Mouse (Mus musculus) lung, postnatal 36 days (tissue): ENCODE results near the gene Slc25a22.
A peak's percentile ranks its signal among the peaks of the same experiment; 100 is the strongest.

Experiments used
- DNase-seq: peaks from one replicate; pipeline ENCODE4 v3.0.0; 2022; ENCODE audit warnings: mixed read lengths

Slc25a22 gene

GRCm38 (mm10) chr7:141437178-141438120 is at the start of gene Slc25a22:
Gene Slc25a22, minus strand, starts transcription at chr7:141437892.
- peak; percentile 90 for DNase-seq

- no peak for DNase-seq
Measured at GRCm38 (mm10) chr7:141487141-141487540, 49.4 kb upstream of the Slc25a22 start.

DNA sequence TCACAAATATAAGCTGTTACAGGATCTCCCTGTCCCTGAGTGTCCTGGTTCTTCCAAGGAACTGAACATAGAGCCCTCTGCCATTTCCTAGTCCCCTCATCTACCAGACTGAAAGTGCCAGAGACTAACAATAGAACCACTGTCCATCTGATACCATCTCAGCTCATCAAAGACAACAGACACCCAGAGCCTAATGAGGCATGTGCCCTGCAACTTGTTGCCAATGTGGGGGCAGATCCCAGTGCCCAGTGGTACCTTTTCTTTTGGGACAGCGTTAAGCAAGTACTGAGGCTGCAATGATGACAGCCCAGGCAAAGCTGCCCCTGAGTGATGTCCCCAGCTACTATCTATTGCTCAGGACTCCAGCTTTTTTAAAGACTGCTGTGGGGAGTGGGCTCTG is 48.5 kb upstream of the Slc25a22 start:
- DNase-seq: no peak

DNA sequence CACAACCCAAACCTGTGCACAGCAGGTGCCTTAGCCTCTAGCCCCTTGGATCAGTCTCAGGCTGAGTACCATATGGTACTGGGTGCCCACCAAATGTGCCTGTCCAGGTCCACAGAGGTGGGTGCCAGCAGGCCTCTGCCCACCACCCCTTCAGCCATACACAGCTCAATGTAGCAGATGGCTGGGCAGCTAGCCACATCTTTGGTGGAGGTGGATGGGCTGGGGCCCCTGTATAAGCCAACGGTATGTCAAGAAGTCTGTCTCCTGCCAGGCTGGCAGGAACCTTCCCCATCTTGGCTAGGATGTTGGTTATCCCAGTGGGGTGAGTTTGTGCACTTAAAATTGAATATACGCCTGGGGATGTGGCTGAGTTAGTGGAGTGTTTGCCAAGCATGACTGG is 47.9 kb upstream of the Slc25a22 start:
- DNase-seq: no peak

DNA sequence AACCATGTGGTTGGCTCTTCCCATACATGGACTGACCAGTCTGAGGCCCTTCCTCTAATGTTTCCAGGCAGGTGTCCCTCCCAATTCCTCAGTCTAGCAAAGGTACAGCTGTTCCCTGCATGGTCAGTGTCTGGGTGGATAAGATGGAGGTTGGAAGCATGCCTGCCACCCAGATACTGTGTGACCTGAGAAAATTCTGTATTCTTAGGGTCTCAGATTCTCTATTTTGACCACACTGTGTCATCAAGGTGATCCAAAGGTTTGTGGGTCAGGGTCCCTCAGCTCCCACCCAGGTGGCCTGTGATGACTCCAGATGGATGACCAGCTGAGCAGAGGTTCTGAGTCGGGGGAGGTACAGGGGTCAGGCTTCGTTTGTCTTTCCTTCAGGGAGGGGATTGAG is 47.5 kb upstream of the Slc25a22 start:
- DNase-seq: no peak

DNA sequence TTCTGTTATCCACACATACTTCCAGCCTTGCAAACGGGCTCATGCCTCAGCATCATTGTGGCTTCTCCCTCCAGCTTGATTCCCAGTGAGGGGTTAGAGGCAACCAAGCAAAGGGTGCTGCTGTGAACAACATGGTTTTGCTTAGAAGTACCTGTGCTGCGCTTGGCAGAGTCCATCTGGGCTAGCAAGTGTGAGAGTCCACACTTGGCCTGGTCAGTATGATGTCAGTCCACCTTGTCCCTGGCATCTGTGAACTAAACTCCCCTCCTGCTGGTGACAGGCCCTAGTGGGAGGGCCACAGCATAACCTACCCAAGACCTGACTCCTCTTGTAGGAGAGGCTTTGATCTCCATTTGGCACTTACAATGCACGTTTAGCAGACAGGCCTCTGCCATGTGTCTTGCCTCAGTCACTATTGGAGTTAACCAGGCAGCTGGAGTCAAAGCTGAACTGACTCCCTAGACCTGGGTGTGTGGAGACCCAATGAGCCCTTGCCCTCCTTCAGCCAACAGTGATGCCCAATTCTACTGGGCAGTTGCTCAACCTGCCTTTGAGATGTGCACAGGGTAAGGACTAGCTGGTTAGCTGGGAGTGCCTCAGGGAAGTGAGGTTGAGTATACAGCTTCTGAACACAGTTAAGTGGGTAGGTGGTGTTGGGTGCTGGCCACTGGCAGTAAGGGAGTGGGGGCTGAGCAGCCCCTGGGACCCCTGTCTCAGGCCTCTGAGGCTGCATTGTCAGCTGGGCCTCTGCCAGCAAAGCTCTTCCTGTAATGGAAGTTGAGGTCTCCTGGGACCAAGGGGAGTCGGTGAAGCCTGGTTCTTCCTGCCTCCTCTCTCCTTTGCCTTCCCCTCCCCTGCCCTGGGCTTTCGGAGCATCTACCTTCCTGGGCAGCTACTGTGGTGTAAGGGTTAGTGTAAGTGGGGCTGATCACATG is 46.8 kb upstream of the Slc25a22 start:
- DNase-seq: no peak

GRCm38 (mm10) chr7:141483114-141483653 is 45.5 kb upstream of the Slc25a22 start:
- no peak for DNase-seq

GRCm38 (mm10) chr7:141482531-141483024 is 44.9 kb upstream of the Slc25a22 start:
- no peak for DNase-seq

DNA sequence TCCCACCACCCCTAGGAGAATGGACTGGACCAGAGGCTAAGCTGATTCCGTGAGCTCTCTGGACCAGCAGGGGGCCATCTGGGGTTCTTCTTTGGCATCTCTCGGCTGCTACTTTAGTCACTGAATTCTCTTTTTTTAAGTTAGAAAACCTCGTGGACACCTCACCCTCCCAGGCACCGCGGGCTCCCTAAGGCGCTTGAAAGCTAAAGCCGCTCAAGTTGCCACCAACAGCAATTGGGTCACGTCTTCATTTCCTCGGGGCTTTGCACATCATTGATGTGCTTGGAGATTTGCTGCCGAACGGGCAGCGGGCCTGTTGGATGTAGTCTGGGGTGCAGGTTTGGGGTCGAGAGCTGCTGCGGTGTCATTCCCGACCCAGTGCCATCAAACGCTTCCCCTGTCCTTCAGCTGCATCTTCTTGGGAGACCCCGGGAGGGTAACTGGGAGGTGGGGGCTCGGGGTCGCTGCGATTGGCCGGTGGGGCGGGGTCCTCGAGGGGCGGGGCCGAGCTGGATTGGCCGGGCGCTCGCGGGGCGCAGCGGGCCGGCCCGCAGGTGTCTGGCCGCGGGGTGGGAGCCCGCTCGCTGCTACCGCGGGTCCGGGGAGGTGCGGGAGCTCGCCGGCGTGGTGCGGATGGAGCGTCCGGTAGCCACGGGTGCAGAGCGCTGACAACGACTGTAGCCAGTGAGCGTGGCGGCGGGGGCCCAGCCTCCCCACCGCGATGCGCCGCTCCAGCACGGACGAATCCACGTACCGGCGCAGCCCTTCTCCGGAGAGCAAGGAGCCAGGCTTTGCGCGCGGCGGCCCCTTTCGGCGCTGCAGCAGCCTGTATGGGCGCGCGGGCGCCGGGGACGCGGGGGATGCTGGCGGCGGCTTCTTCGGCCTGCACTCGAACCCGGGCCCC is 44.1 kb upstream of the Slc25a22 start:
- peak; percentile 70 for DNase-seq

DNA sequence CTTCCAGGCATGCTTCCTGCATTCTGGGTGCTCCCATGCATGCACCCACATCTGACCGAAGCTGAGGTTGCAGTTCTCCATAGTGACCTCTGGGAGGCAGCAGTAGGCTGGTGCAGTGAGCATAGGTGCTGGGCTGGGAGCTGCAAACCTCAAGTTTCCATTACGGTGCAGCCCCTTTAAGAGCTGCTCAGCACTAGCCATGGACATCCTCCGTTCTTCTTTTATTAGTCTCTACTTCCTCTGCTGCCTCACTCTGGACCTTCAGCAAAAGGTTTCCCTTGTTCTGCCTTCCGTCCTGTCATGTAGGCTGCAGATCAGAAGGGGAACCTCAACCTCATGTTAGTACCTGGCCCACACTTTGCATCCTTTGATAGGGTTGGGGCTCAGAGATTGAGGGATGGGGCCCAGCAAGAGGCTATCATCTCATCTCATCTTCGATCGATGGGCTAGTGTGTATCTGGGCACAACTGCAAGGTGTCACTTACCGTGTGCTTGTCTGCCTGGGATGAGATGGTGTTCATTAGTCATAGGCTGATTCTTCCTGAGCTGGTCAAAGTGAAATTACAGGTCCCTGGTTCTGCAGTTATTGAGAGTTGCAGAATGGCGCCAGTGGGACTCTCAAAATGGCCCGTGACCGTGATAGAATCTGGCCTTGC is 43.3 kb upstream of the Slc25a22 start:
- DNase-seq: peak; percentile 84

- DNase-seq: no peak
Measured at GRCm38 (mm10) chr7:141478270-141478748, 40.6 kb upstream of the Slc25a22 start.

GRCm38 (mm10) chr7:141477578-141478269 is 40.0 kb upstream of the Slc25a22 start:
- no peak for DNase-seq

- DNase-seq: peak; percentile 67
Measured at GRCm38 (mm10) chr7:141476981-141477370, 39.3 kb upstream of the Slc25a22 start.

- peak; percentile 95 for DNase-seq
Measured at GRCm38 (mm10) chr7:141476226-141476980, 38.7 kb upstream of the Slc25a22 start.

GRCm38 (mm10) chr7:141475805-141476158 is 38.1 kb upstream of the Slc25a22 start:
- DNase-seq: peak; percentile 27

DNA sequence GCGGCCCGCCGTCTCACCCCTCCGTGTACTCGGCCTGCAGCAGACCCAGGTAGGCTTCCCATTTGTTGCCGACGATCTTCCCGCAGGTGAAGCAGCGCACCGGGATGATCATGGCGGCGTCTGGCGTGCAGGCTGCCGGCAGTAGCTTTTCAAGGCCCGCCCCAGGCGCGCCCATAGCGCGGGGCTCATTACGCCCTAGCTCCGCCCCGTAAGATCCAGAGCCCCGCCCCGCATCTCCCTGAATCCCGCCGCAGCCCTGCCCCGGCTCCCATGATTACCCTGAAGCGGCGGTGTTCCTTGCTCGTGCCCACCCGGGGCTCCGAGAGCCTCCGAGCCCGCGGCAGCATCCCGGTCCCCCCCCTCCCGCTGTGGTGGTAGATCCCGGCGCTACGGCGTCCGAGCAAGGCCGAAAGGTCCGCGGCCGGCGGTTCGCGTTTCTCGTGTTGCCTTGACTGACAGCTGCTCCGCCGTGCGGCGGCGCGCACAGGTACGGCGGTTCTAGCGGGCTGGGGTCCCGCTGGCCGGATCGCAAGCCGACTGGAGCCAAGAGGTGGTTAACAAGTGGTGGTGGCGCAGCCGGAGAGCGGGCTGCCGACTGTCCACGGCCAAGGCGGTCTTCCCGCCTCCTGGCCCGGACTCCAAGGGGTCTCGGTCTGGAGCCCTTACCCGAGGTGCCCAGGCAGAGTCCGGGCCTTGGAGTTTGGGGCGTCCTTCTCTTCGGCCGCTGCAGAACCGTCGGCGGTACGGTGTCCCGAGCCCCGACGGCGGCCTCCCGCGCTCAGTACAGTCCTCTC is 37.5 kb upstream of the Slc25a22 start, which contains the start of the genes Polr2l and Tspan4:
Gene Polr2l, minus strand, starts transcription at position 122 of the 794 bp plus-strand sequence.
Gene Tspan4, plus strand, starts transcription at position 230 of the 794 bp plus-strand sequence.
- DNase-seq: peak; percentile 89

DNA sequence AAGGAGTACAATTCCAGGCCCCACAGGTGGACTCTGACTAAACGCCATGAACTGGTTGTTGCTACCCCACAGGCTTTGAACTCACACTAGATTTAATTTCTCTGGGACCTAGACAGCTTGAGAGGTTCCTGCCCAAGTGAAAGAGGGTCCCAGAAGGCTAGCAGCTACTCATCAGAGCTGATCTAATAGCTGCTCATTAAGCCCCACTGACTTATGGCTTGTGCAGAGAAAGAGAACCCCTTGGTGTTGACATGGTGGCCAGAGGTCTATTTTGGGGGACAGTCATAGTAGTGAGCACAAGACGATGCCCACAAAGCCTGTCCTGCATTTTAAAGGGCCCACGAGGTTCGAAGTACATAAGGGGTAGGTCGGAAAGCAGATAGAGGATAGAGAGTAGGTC is 36.5 kb upstream of the Slc25a22 start:
- no peak for DNase-seq

DNA sequence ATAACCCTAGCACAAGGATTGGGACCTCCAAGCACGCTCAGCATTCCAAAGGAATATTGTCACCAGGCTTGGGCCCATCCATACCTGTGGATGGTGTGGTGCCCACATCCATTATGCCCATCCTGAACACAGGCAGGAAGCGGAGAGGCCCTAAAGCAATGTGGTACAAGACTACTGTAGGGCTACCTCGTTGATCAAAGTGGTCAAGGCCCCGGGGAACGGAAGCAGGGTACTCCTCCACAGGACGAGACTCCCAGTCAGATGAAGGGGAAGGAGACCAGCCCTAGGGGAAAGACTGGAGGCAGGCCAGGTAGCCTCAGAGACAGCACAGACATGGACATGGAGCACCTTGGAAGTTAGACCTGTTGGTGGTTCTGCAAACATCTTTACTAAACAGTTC is 35.1 kb upstream of the Slc25a22 start:
- DNase-seq: no peak

GRCm38 (mm10) chr7:141472226-141472625 is 34.5 kb upstream of the Slc25a22 start:
- DNase-seq: no peak
